Mouse (Mus musculus) stomach, postnatal 0 days (tissue): ENCODE data around the gene Ttc38. TPM values are rescaled to one million over a fixed set of nuclear protein-coding genes. Genes with fewer than 3 reads are reported as not detected.
A peak's percentile ranks its signal among the peaks of the same experiment; 100 is the strongest.

ENCODE experiments used
- ATAC-seq: fragments of 200-750 bp; cut with Nextera tagmentation; 2 replicates; pipeline ENCODE4 v1.8.0; 2017; ENCODE audit not compliant: low FRiP score, low TSS enrichment
- DNase-seq: peaks from one replicate; pipeline ENCODE4 v3.0.0-alpha.2; 2016; ENCODE audit warnings: low spot score
- H3K27ac ChIP-seq: fragments of 300-500 bp; sonication (generic); replicated peaks from 2 replicates; pipeline ENCODE4 v1.5.1; 2014; ENCODE audit warnings: mild to moderate bottlenecking, control low read depth
- H3K27me3 ChIP-seq: fragments of 300-500 bp; sonication (generic); 2 replicates; pipeline ENCODE4 v1.6.1; 2014; ENCODE audit warnings: low read length; ENCODE audit not compliant: control insufficient read depth, insufficient read depth
- H3K36me3 ChIP-seq: fragments of 300-500 bp; sonication (generic); 2 replicates; pipeline ENCODE4 v1.6.1; 2014; ENCODE audit warnings: low read length, mixed read lengths; ENCODE audit not compliant: control insufficient read depth, insufficient read depth
- H3K4me1 ChIP-seq: fragments of 300-500 bp; sonication (generic); replicated peaks from 2 replicates; pipeline ENCODE4 v1.6.1; 2014; ENCODE audit warnings: antibody characterized with exemption; ENCODE audit not compliant: control insufficient read depth, insufficient read depth
- H3K4me2 ChIP-seq: fragments of 300-500 bp; sonication (generic); replicated peaks from 2 replicates; pipeline ENCODE4 v1.6.1; 2014; ENCODE audit warnings: low read depth, mild to moderate bottlenecking, control low read depth, moderate library complexity
- H3K4me3 ChIP-seq: fragments of 300-500 bp; sonication (generic); 2 replicates; pipeline ENCODE4 v1.5.1; 2014; ENCODE audit warnings: low read depth, low read length, control low read depth
- H3K9ac ChIP-seq: fragments of 300-500 bp; sonication (generic); 2 replicates; pipeline ENCODE4 v1.6.1; 2014; ENCODE audit warnings: mild to moderate bottlenecking, low read length, control low read depth, mixed read lengths
- H3K9me3 ChIP-seq: fragments of 300-500 bp; sonication (generic); 2 replicates; pipeline ENCODE4 v1.6.1; 2016; ENCODE audit warnings: low read length; ENCODE audit not compliant: control insufficient read depth
- CTCF ChIP-seq: IDR thresholded peaks from 2 replicates; pipeline ENCODE4 v1.5.1; 2016; ENCODE audit warnings: antibody characterized with exemption, low read depth, mild to moderate bottlenecking, moderate library complexity
- EP300 ChIP-seq: optimal IDR thresholded peaks from 2 replicates; pipeline ENCODE3; 2016; ENCODE audit warnings: antibody characterized with exemption
- WGBS: fragments of 180-500 bp; shearing (Covaris S2); extraction: QIAGEN DNeasy Blood & Tissue Kit; methylation state at CpG from one replicate; pipeline ENCODE4 v1.1.7; 2014; 5-methylcytosine and 5-hydroxymethylcytosine counted together
- polyA plus RNA-seq: library from polyadenylated mRNA; unstranded; fragments of >200 nt; fragmentation: Nextera tagmentation; extraction: Ambion mirVana; gene quantifications from 2 replicates; pipeline ENCODE4 v1.2.1, GENCODE M21; 2015

The Ttc38 gene
- polyA plus RNA-seq, 1 experiment from 2014 or later, result 15.6 TPM

GRCm38 (mm10) chr15:85826676-85827075 lies 5.4 kb upstream of the Ttc38 start:
- WGBS, result 43% methylated on average over 5 of the region's 5 CpGs

GRCm38 (mm10) chr15:85828071-85828470 lies 4.0 kb upstream of the Ttc38 start:
- 51% methylated on average over 4 of the region's 4 CpGs for WGBS
- no peaks in the 10 kb centered on the region for H3K27me3 ChIP-seq
- H3K36me3 ChIP-seq, result no peaks in the 10 kb centered on the region
- H3K9ac ChIP-seq, result no peak overlapping the region
- no peak for TF ChIP-seq EP300
- no peak for TF ChIP-seq CTCF
- H3K4me1 ChIP-seq, result peaks cover 5% of the 10 kb centered on the region; the same call in 1 of the 2 replicates
- H3K4me3 ChIP-seq, result no peak overlapping the region
- ATAC-seq, result no peak
- H3K27ac ChIP-seq, result no peak overlapping the region; the same call in 1 of the 2 replicates
- no peak for DNase-seq
- no peaks in the 10 kb centered on the region for H3K9me3 ChIP-seq
- H3K4me2 ChIP-seq, result no peak overlapping the region

More at GRCm38 (mm10) chr15:85826676-85827075, 5.4 kb upstream of the Ttc38 start:
- no peak for TF ChIP-seq CTCF
- TF ChIP-seq EP300, result no peak
- ATAC-seq (no peak), DNase-seq (no peak)
- Histone ChIP-seq H3K27ac (no peak overlapping the region), H3K27me3 (no peaks in the 10 kb centered on the region), H3K9ac (no peak overlapping the region), H3K9me3 (no peaks in the 10 kb centered on the region), H3K4me3 (no peak overlapping the region), H3K4me1 (0 out of 2 replicates have a peak, but pooled peaks cover under 1% of the 10 kb centered on the region), H3K36me3 (no peaks in the 10 kb centered on the region), H3K4me2 (no peak overlapping the region)

- DNase-seq, result peak; percentile 45
- no peaks in the 10 kb centered on the region for H3K9me3 ChIP-seq
- WGBS, result 65% methylated on average over 5 of the region's 5 CpGs
- H3K27ac ChIP-seq, result peak overlapping the region; percentile 58
- H3K36me3 ChIP-seq, result no peaks in the 10 kb centered on the region
- H3K9ac ChIP-seq, result no peak overlapping the region
- H3K4me1 ChIP-seq, result peaks cover 5% of the 10 kb centered on the region; the same call in 1 of the 2 replicates
- no peak overlapping the region for H3K4me3 ChIP-seq
- TF ChIP-seq EP300 (no peak), CTCF (no peak)
- H3K4me2 ChIP-seq, result no peak overlapping the region
- H3K27me3 ChIP-seq, result no peaks in the 10 kb centered on the region
- ATAC-seq, result peak; percentile 60
Measured at GRCm38 (mm10) chr15:85829470-85829869, 2.6 kb upstream of the Ttc38 start.

- peaks cover 5% of the 10 kb centered on the region; the same call in 1 of the 2 replicates for H3K4me1 ChIP-seq
- no peaks in the 10 kb centered on the region for H3K27me3 ChIP-seq
- H3K4me2 ChIP-seq, result peak overlapping the region; percentile 75
- H3K36me3 ChIP-seq, result 0 out of 2 replicates have a peak, but pooled peaks cover 2% of the 10 kb centered on the region
- no peaks in the 10 kb centered on the region for H3K9me3 ChIP-seq
- peak overlapping the region; percentile 65 for H3K9ac ChIP-seq
- H3K27ac ChIP-seq, result peak overlapping the region; percentile 81
- DNase-seq (no peak), ATAC-seq (peak; percentile 16; the same call in 1 of the 2 replicates)
- 36% methylated on average over 8 of the region's 8 CpGs for WGBS
- TF ChIP-seq EP300 (no peak), CTCF (no peak)
- peak overlapping the region; percentile 59 for H3K4me3 ChIP-seq
Measured at GRCm38 (mm10) chr15:85832599-85832998, 493 bp downstream of the Ttc38 start.

- ATAC-seq (no peak), DNase-seq (no peak)
- Histone ChIP-seq H3K4me3 (no peak overlapping the region), H3K27ac (no peak overlapping the region), H3K27me3 (no peaks in the 10 kb centered on the region), H3K9ac (no peak overlapping the region), H3K4me1 (peaks cover 5% of the 10 kb centered on the region; the same call in 1 of the 2 replicates), H3K36me3 (0 out of 2 replicates have a peak, but pooled peaks cover 2% of the 10 kb centered on the region), H3K9me3 (no peaks in the 10 kb centered on the region), H3K4me2 (no peak overlapping the region)
- TF ChIP-seq CTCF (peak; percentile 55), EP300 (no peak)
- 51% methylated on average over 3 of the region's 3 CpGs for WGBS
Measured at GRCm38 (mm10) chr15:85835335-85835734, 3.2 kb downstream of the Ttc38 start.

- no peak for DNase-seq
- TF ChIP-seq EP300 (peak; percentile 73), CTCF (no peak)
- 67% methylated on average over 5 of the region's 5 CpGs for WGBS
- Histone ChIP-seq H3K4me3 (no peak overlapping the region), H3K36me3 (0 out of 2 replicates have a peak, but pooled peaks cover 2% of the 10 kb centered on the region), H3K27me3 (no peaks in the 10 kb centered on the region), H3K4me2 (no peak overlapping the region), H3K9ac (no peak overlapping the region), H3K27ac (no peak overlapping the region), H3K9me3 (no peaks in the 10 kb centered on the region), H3K4me1 (peaks cover 2% of the 10 kb centered on the region; the same call in 1 of the 2 replicates)
- ATAC-seq, result peak; percentile 11; the same call in 1 of the 2 replicates
Measured at GRCm38 (mm10) chr15:85836887-85837286, 4.8 kb downstream of the Ttc38 start.
